Mouse (Mus musculus) CD4-positive, CD25-positive, alpha-beta regulatory T cell, adult 4 months (primary cell): Measurements from ENCODE around the gene Selenof. TPM values are rescaled to one million over a fixed set of nuclear protein-coding genes. Genes with fewer than 3 reads are reported as not detected.

Experiments used
- ATAC-seq: one replicate; pipeline ENCODE4 v1.8.0; 2017
- polyA plus RNA-seq, 2 experiments: library from polyadenylated mRNA; unstranded; fragments of 100-300 nt; shearing (Covaris generic); gene quantifications; one replicate each; pipeline ENCODE4 v1.2.1; 2017

Selenof gene
- 100 to 1,000 TPM; 288 to 301 TPM for polyA plus RNA-seq

DNA sequence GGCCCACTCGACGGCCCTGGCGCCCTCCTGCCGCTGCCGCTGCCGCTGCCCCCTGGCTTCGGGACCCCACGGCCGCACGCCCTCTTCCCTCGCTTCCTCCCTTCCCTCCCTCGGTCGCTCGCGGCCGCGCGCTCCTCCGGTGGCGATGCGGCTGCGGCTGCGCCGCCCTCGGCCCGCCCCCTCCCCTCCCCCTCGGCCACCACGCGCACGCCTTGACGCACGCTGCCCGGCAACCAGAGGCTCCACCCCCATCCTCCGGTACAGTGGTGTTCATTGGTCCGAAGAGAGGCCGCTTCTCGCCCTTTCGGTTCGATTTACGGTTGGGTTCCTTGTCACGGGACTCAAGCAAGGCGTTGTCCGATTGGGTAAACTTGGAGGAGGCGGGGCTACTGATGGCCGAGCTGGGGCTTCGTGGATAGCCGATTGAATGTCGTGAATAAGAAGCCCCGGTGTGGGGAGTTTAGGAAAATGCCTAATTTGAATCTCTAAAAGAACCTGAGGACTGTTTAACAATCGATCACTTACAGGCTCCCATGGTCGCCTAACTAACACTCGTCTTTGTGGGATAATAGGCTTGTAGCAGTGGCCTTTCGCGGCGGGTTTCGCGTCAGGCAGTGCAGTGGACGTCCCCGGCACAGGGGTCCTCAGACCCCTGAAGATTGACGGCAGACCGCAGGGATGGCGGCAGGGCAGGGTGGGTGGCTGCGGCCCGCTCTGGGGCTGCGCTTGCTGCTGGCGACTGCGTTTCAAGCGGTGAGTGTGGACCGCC, at the start of gene Selenof, which contains the start of gene Hs2st1:
Gene Selenof, plus strand, starts transcription at position 258 of the 769 bp plus-strand sequence.
Gene Hs2st1, minus strand, starts transcription at position 135 of the 769 bp plus-strand sequence.
- peak; percentile 96 for ATAC-seq

DNA sequence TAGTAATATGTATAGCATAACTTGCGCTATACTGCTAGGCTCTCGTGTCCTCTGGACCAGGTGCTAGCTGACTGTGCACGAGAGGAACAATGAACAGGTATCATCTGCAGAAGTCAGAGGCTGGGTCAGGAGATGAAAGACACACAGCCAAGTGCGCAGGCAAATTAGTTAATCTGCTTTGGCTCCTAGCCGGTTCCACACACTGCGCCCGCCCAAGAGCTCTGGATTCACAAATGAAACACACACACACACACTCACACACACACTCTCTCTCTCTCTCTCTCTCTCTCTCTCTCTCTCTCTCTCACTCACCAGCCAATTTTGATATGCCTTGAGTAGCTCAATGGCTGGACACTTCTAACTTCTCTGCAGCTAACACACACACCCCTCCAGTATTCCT, 42.2 kb upstream of the Selenof start:
- ATAC-seq = no peak

DNA sequence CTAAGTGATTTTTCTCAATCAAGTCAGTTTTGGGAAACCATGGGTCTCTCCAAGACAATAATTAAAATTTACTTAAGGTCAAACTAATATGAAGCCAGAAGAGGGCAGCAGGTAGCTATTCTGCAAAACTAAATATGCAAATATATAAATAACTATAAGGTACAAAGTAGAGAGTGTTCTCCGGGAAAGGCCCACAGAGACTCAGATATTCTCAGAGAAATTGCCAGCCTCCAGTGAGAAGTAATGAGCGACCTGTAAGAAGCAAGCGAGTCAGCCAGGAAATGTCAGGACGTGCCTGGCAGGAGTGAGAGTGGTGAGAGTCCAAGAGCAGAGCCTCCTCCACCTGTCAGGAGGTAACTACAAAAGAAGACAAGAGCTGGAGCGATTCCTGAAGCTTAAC, 39.1 kb upstream of the Selenof start:
- ATAC-seq = peak; percentile 58

DNA sequence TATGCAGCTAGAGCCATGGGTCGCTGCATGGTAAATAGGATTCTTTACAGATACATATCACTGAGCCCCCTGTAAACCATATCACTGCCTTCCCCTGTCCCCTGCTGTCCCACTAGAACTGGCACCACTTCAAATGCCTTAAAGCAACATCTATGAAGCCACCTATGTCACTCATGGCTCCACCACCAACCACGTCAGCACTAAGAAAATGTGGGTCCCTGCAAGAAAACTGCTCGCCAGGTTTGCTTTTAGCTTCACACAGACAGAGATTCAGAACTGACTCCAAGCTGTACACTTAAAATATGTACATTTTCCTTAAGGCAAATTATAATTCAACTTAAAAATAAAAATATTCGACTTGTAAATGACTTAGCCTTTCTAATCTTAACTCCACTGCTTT, 35.0 kb upstream of the Selenof start:
- ATAC-seq = no peak

DNA sequence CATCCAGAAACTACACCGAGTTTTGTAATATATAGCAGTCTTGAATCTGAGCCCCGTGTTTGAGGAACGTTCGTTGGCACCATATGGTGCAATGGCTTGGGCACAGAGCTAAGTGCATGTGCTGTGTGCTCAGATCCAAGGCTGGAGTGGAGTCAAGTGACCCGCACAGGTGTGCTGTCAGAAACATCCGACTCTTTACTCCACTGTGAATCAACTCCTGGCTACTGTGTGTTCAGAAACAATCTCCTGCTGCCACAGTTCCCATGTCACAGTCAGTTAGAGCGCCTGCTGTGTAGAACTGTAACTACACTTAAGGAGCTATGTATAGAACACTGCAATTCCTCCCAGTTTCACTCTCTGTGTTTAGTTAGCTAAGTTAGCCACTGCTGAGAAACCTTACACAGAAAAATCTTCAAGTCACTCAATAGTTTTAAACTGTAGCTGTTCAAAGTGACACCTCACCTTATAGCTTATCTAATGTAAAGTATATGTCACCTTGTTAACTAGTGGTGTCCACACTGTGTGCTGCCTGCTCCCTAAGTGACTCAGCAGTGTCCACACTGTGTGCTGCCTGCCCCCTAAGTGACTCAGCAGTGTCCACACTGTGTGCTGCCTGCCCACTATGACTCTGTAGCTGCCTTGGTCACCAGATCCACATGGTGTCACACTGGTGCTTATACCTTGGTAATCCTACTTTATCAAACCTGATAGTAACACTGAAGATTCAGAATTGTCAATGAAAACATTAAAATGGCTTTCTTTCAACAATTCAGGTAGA, 32.8 kb upstream of the Selenof start:
- ATAC-seq = no peak

DNA sequence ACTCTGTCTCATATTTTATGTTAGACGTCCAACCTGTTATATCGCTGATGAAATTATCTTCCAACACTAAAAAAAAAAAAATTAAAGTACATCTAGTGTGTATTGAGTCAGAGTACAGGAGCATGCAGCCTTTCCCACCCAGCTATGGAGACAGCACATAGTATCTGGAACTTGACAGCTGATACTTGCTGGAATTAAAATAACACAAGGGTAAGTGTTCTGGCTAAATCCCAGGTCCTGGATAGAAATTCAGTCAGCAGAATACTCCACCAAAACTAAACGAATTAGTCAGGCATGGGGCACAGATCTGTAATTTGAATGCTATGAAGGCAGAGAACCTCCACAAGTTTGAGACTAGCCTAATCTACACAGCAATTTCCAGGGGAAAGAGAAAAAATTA, 31.1 kb upstream of the Selenof start:
- ATAC-seq = no peak

DNA sequence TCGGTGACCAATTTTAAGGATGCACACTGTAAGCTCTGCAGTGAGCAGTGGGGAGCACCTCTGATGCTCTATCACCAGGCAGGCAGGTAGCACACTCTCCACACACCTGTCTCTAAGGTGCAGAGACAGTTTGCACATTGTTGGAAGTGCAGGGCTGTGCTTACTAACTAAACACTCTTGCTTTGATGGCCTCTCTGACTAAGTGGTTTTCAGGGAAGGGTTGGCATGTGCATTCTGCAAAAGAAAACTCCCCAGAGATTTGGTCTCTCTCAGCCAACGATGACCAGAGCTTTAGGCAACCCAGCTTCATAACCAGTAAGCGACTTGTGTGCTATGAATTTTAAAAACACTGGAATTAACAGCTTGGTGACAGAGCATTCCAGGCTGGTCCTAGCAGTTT, 29.3 kb upstream of the Selenof start:
- ATAC-seq = no peak

DNA sequence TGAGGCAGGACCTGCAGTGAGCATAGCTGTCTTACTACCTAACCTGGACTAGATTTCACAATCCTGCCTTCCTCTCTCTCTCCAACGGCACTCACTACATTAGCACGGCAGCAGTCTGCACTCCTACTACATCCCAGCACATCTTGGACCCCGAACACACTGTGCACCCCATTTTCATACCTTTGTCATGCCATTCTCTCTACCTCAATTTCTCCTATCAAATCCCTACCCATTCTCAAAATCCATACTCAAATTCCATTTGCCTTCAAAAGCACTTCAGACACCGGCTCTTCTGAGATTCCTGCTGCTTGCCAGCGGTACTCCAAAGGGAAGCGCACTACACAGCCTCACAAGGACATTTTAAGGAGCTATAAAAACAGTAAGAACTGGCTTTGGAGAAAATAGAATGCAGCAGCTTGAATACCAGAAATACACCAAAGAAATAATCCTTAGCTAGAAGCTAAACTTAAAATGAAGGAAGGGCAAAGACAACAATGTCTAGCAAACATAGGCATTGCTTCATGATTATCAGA, 28.1 kb upstream of the Selenof start:
- ATAC-seq = no peak

DNA sequence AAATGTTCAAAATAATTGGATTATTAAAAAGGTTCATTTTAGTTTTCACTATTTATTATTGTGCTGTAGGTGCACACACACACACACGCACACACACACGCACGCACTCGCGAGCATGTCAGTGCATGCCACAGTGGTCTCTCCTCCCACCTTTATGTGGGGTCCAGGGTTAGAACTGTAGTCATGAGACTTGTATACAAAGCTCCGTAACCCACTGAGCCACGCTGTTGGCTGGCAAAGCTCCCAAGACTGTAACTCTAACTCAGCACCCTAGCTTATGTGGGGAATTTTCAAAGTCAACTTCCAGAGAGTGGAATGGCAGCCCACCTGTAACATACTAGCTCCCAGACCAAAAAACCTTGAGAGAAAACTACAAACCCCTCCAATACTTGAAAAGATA, 25.0 kb upstream of the Selenof start:
- no peak for ATAC-seq

DNA sequence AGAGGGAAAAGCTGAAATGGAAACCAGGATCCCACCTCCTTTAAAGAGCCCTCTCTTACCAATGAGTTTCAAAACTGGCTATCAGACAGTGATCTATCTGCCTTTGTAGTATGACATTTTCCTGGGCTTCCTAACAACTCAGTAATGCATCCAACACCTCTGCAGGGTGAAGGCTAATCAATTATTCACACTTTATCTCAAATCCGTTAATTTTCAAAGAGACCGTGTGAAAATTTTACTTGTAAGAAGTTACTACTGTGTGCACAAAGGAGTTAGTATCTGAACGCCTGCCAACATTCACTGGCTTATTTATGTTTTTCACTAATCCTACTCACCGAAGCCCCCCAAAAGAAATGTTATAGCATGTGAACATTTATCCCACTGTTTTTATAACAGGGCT, 24.3 kb upstream of the Selenof start:
- ATAC-seq = no peak

DNA sequence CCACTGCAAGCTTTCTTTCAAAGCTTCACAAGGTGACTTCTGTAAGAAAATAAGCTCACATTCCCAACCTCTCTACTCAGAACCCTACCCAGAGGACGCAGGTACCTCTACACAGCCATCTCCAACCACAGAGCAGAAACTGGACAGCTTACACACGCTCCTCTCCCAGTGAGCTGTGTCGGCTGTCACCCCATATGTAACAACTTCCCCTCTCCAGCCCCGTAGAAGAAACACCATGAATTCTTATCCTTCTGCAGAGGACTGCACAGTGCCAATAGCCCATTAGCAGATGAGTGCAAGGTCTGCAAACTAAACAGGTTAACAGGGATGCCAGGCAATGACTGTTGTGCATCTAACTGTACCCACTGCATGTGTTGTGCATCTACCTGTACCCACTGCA, 23.6 kb upstream of the Selenof start:
- ATAC-seq = no peak

DNA sequence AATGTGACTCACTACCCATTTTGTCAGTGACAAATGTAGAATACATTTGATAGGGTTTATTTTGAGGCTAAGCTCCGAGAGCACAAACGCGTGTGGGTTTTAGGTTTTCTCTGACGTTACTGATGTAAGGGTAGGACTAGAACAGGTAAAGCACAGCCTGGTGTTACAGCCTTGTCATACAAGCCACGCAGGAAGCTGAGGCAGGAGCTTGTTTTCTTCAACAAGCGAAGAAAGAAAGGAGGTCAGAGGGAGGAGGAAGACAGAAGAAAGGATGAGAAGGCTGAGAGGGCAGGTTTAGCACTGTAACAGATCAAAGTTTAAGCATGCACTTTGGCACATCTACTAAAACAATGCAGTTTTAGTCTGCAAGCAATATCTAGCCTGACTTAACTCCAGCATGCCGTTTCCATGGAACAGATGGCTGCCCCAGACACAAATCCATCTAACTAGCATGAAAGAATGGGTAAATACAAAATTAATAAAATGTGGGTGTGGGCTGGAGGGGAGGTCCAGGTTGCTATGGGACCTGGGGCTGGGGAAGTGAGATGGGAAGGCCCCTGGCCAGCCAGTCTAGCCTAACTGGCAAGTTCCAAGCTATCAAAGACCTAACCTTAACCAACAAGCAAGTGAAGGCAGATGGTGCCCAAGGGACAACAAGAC, 21.8 kb upstream of the Selenof start:
- no peak for ATAC-seq

DNA sequence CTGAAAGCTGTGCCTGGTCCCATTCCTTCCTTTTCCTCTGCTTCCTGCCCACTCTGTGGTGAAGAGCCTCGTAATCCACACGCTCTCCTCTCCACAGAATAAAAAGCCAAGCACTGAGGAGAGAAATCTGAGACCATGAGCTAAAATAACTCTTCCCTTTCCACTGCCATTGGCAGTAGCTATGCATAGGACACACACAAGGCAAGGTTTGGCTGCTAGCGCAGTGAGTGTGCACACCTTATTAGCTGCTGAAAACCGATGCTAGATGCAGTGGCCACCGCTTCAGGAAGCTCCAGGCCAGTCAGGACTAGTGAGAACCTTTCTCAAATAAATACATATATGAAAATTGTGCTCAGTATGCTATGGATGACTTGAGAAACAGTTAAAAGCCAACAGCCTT, 20.1 kb upstream of the Selenof start:
- no peak for ATAC-seq

DNA sequence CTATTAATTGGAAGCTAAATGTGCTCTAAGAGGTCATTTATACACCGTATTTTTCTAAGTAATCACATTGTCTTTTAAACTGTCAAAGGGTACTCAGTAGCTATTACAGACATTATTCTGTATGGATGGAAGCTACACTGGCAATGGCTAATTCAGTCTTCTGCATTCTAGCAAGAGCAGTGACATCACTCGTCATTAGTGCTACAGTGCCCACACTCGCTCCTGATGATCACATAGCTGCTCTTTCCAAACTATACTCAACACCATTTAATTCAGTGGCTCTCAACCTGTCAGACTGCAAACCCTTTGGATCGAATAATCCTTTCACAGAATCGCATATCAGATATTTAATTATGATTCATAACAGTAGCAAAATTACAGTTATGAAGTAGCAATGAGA, 19.4 kb upstream of the Selenof start:
- ATAC-seq = no peak

DNA sequence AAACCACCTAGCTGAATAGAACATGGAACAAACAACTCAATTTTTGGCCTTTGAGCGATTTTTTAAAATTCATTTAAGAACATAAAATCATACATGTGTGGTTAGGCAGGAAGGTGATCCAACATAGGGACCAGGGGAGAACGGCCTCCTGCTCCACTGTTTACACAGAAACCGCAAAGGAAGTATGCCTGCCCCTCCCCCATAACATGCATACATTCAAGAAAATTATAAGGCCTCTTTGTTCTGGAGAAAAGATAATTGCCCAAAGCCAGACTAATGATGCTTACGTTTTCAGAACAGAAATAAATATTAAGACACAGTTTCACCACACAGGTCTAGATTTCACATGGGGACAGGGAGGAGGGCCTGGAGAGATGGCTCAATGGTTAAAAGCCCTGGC, 18.7 kb upstream of the Selenof start:
- ATAC-seq = no peak

DNA sequence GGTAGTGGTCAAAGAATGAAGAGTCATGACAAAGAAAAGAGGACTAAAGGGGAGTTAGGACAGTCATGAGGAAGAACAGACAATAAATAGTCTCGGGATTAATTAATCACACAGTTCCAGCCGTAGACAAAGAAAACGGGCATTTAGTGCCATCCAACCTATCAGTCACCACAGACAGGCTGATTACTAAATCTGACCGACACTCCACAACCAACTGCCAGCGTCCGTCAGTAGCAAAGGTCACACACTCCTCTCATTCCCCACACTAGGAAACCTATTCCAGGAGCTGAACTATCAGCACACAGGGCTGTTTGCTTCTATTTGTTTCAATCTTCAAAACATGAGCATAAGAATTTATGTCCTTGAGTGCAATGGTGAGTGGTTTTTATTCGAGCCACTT, 16.2 kb upstream of the Selenof start:
- ATAC-seq = no peak

DNA sequence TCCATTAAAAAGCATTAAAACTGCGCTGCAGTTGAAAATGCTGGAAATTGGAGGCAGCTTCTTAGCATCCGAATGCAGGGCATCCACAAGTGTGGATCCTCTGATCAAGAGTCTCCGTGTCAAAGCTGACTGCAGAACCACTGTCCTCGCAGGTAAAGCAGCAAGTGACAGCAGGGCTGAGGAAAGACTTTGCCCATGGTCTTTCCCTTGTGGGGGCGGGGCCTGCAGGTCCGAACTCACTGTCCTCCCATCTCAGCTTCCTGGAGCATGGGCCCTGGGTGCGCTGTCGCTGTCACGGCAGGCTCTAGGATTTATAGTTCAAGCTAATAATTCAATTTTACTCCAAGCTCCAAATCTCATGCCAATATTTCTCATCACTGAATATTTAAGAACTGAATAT, 15.6 kb upstream of the Selenof start:
- ATAC-seq = no peak

DNA sequence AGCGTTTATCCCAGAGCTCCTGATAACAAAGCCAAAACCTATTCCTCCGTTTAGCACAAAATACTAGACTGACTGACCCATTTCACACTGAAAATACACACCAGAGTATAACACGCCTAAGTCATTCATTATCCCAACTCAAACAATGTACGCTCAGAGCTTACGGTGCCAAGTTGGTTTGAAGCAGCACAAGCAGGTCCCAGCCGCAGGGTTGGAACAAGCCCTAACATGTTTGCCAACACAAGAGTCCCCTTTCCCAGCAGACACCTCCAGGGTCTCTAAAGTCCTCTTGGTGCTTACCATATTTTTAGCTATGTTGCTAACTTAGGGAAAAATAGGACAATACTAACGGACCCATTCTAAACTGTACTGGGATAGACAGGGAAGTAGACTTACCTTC, 15.0 kb upstream of the Selenof start:
- ATAC-seq = no peak

DNA sequence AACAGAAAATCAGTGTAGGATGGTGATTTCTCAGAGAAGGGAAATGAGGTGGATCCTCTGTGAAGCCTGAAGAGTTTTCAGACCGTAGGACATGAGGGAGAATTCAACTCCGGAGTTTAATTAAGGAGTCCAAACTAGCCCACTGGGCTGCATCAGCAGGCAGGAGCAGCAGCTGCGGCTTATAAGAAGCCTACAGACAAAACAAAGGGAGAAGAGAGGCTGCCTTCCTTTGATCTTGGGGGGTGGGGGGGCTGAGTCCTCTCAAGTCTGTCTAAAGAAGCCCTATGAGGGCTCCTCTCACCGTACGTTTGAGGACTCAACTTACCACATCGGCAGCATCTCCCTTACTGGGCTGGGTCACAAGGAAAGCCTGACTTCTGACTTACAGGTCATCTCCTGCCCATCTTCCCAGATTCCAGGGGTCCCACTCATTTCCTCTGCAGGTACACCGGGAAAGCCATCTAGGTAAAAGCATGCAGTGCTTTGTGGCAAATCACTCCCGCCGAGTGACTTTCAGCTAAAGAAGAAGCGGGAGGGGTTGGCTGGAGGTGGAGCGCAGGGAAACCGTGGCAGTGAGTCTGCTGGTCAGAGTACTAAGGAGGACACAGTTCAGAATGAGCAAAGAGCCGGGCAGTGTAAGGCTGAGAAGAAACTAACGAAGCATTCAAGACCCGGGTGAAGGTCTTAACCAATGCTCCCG, 13.3 kb upstream of the Selenof start:
- no peak for ATAC-seq

DNA sequence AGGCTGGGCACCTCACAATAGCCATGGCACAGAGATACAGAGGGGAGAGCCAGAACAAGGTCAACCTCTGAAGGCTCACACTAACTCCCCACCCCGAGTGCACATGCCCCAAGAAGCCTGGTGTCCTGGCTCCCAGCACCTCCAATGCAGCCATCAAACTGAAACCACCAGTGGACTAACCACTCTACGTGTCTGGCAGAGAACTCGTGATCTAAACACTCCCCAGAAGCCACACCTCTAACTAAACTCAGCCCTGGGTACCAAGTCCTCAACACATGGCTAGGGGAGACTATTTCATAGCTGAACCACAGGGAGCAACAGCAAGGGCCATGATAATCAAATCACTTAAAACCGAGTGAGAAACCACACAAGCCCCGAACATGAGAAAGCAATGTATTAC, 11.8 kb upstream of the Selenof start:
- no peak for ATAC-seq

DNA sequence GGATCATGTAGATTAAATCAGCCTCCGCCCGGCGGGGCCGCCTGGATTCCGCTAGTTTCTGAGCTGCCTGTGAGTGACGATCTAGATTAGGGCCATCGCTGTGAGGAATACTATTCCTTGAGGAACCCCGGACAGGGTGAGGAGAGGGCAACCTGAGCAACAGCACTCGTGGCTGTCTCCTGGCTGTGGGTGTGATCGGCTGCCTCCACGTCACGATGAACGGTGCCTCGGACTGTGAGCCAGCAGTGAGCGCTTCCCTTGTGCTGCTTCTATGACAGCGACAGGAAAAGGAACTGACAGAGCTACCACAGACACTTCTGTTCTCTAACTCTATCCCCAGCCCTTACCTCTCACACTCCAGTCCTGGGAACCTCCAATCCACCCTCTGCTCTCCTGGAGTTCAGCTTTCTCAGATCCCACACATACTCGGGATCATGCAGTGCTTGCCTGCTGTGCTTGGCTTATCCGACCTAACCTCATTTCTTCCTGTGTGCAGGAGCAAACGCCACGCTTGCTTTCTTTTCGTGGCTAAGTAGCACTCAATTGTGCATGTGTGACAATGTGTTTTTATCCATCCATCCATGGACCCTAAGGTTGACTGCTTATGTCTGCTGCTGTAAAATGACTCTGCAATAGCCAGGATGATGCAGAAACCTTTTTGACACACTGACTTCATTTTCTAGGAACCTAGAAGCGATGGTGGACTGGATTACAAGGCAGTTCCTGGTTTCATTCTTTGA, 8.4 kb upstream of the Selenof start:
- peak; percentile 81 for ATAC-seq

DNA sequence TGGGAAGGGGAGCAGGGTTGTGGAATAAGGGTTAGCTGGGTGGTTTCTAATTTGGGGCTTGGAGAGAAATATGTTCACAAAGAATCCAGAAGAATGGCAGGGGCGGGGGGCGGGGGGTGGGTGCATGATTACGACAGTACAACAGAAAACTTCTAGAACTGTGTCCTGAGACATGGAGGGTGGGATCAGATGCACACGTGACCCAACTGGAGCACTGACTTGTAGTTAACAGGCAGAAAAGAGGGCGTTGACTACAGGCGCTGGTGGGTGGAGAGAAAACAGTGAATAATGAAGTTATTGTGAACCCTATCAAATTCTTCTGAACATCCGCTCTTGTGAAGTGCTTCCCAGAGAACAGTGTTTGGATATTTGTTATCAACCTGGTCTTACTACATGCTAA, 6.2 kb upstream of the Selenof start:
- no peak for ATAC-seq
